Mouse (Mus musculus) T-cell, adult 2 months (primary cell): ENCODE measurements around the gene Trim38.

Experiments used
- DNase-seq: peaks from one replicate; pipeline ENCODE4 v3.0.0; 2022; ENCODE audit warnings: low spot score

The Trim38 gene

DNA sequence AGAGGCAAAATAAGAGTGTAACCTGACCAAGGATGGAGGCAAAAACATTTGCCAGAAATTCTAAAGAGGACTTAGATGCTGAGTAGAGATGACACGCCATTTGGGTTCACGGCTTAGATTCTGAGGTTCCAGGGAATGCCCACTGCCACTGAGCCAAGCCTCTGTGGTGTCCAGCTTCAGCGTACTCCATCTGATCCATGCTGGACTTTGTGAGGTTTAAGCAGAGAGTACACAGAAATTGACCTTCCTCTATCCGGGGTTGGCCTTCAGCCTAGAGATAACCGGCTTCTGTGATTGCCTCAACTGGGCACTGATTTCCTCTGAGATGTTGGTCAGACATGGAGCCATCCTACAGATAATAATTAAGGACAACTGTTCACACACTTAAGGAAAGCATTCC lies 66.9 kb downstream of the Trim38 start:
- DNase-seq = no peak

DNA sequence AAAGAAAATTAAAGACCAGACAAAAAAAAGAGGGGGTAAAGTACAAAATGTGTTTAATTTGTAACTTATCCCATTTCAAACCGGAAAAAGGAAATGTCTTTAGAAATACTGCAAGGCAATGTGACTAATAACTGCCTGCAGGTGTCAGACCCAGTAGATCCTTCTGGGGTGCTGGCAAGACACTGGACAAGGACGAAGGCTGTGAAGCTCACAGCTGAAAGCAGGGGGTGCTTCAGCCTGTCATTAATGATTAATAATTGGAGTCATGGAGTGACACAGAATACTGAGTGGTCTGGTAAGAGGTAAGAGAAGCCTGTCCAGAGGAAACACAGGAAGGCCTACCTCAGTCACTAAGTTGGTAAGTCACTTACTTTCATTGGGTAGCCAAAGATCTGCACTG lies 69.6 kb downstream of the Trim38 start, which contains the start of gene Slc17a3:
Gene Slc17a3 (plus strand): TSS at position 127 of the 400 bp plus-strand sequence.
- no peak for DNase-seq
